Mouse (Mus musculus) stomach, postnatal 0 days (tissue): ENCODE results near the gene Nol12.

Experiments used
- CTCF ChIP-seq: IDR thresholded peaks from 2 replicates; pipeline ENCODE4 v1.5.1; 2016; ENCODE audit warnings: antibody characterized with exemption, low read depth, mild to moderate bottlenecking, moderate library complexity
- EP300 ChIP-seq: optimal IDR thresholded peaks from 2 replicates; pipeline ENCODE3; 2016; ENCODE audit warnings: antibody characterized with exemption

- peak; percentile 71 for TF ChIP-seq CTCF
- TF ChIP-seq EP300 = no peak
Observed at GRCm38 (mm10) chr15:78956351-78956750, 21.6 kb downstream of the Nol12 start.
